Mouse (Mus musculus) ES-Bruce4 (cell line): ENCODE measurements around the gene Ntm. TPM values are rescaled to one million over a fixed set of nuclear protein-coding genes. Genes with fewer than 3 reads are reported as not detected.

Experiments used
- H3K27ac ChIP-seq: 2 replicates; pipeline ENCODE4 v1.5.1; 2012; ENCODE audit warnings: low read length, inconsistent platforms; ENCODE audit not compliant: insufficient read depth
- H3K27me3 ChIP-seq: 2 replicates; pipeline ENCODE4 v1.6.1; 2012; ENCODE audit warnings: mild to moderate bottlenecking, low read length, inconsistent platforms; ENCODE audit not compliant: control insufficient read depth, poor library complexity, insufficient read depth, severe bottlenecking
- H3K36me3 ChIP-seq: 2 replicates; pipeline ENCODE4 v1.6.1; 2012; ENCODE audit warnings: inconsistent platforms, mild to moderate bottlenecking, low read length, moderate library complexity; ENCODE audit not compliant: control insufficient read depth, poor library complexity, insufficient read depth, severe bottlenecking
- H3K4me1 ChIP-seq: one replicate; pipeline ENCODE4 v1.8.1; 2011; ENCODE audit warnings: low read length; ENCODE audit not compliant: control insufficient read depth, insufficient read depth
- H3K4me3 ChIP-seq: 2 replicates; pipeline ENCODE4 v1.5.1; 2011; ENCODE audit warnings: low read depth, mild to moderate bottlenecking, low read length
- H3K9ac ChIP-seq: 2 replicates; pipeline ENCODE4 v1.6.1; 2012; ENCODE audit warnings: low read depth, mild to moderate bottlenecking, inconsistent platforms; ENCODE audit not compliant: poor library complexity, severe bottlenecking
- H3K9me3 ChIP-seq: replicated peaks from 2 replicates; pipeline ENCODE4 v1.6.1; 2012; ENCODE audit warnings: mild to moderate bottlenecking, low read length, inconsistent platforms; ENCODE audit not compliant: control insufficient read depth, poor library complexity, insufficient read depth, severe bottlenecking
- CTCF ChIP-seq: IDR thresholded peaks from one replicate; pipeline ENCODE4 v1.8.1; 2011; ENCODE audit warnings: low read depth, low read length
- EP300 ChIP-seq: IDR thresholded peaks from 2 replicates; pipeline ENCODE4 v1.6.1; 2011; ENCODE audit warnings: low read depth, low read length; ENCODE audit not compliant: insufficient read depth
- POLR2A ChIP-seq: IDR thresholded peaks from one replicate; pipeline ENCODE4 v1.8.1; 2011; ENCODE audit warnings: low read length; ENCODE audit not compliant: insufficient read depth
- polyA plus RNA-seq: library from polyadenylated mRNA; stranded (reverse); fragments of >200 nt; gene quantifications from 2 replicates; pipeline ENCODE4 v1.2.4, GENCODE M21; 2011; ENCODE audit warnings: low read depth; ENCODE audit not compliant: missing spikeins, insufficient read depth, insufficient read length

The Ntm gene
- polyA plus RNA-seq, 1 experiment: 0.82 TPM

DNA sequence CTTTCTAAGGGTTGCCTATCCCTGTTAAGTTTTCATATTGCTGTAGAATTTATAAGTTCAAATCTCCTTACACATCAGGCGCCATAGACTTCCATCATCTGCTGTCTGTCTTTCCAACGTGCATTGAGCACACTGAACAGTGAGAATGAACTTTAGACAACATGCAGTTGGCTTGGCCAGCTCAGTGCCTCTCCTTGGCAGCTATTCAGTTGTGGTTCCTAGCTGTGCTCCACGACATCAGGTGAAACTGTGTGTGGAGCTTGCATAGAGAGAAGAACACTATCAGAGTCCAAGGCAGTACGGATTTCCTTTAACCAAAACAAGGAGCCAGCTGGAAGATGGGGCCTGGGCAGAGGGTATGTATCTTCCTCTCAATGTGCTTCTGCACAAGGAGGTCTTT lies 199.6 kb downstream of the Ntm start:
- H3K9me3 ChIP-seq: no peaks in the 10 kb centered on the region
- H3K27ac ChIP-seq: no peak overlapping the region
- H3K4me3 ChIP-seq: no peak overlapping the region
- no peaks in the 10 kb centered on the region for H3K36me3 ChIP-seq
- no peak for TF ChIP-seq CTCF
- TF ChIP-seq POLR2A: no peak
- TF ChIP-seq EP300: no peak
- H3K4me1 ChIP-seq: no peaks in the 10 kb centered on the region
- H3K9ac ChIP-seq: no peak overlapping the region
- no peaks in the 10 kb centered on the region for H3K27me3 ChIP-seq

- H3K9ac ChIP-seq: no peak overlapping the region
These were observed 200.9 kb downstream of the Ntm start for GRCm38 (mm10) chr9:29761952-29762586.

GRCm38 (mm10) chr9:29761511-29761910 lies 201.4 kb downstream of the Ntm start:
- Histone ChIP-seq H3K9ac (no peak overlapping the region), H3K27ac (no peak overlapping the region), H3K9me3 (no peaks in the 10 kb centered on the region), H3K4me3 (no peak overlapping the region), H3K27me3 (no peaks in the 10 kb centered on the region), H3K36me3 (no peaks in the 10 kb centered on the region), H3K4me1 (no peaks in the 10 kb centered on the region)
- TF ChIP-seq POLR2A (no peak), EP300 (no peak), CTCF (no peak)

More at GRCm38 (mm10) chr9:29761952-29762586, 200.9 kb downstream of the Ntm start:
- TF ChIP-seq CTCF (no peak), POLR2A (no peak), EP300 (no peak)
- Histone ChIP-seq H3K36me3 (no peaks in the 10 kb centered on the region), H3K27ac (no peak overlapping the region), H3K9me3 (no peaks in the 10 kb centered on the region), H3K4me1 (no peaks in the 10 kb centered on the region), H3K27me3 (no peaks in the 10 kb centered on the region), H3K4me3 (no peak overlapping the region)

GRCm38 (mm10) chr9:29759940-29760339 lies 203.0 kb downstream of the Ntm start:
- H3K27me3 ChIP-seq: no peaks in the 10 kb centered on the region

DNA sequence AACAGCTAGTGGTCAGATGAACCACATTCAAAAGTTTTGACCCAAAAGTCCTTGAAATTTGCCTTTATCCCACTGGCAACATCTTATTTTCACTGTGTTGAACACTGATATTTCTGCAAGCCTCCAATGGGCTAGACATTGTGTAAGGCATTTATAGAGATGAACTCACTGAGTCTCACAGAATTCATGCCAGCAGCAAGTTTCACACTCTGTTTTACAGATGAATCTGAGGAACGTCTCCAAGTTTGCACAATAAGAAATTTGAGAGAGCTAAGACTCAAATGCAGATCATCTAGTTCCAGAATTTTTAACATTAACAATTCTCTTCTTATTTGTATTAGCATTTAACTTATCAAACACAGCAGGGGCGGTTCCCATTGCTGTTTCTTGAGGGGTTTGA lies 203.9 kb downstream of the Ntm start:
- no peaks in the 10 kb centered on the region for H3K4me1 ChIP-seq
- H3K27ac ChIP-seq: no peak overlapping the region
- H3K9ac ChIP-seq: no peak overlapping the region
- H3K9me3 ChIP-seq: no peaks in the 10 kb centered on the region
- no peak for TF ChIP-seq POLR2A
- TF ChIP-seq CTCF: no peak
- no peak for TF ChIP-seq EP300
- H3K36me3 ChIP-seq: no peaks in the 10 kb centered on the region
- no peak overlapping the region for H3K4me3 ChIP-seq
- H3K27me3 ChIP-seq: no peaks in the 10 kb centered on the region

More at GRCm38 (mm10) chr9:29759940-29760339, 203.0 kb downstream of the Ntm start:
- Histone ChIP-seq H3K36me3 (no peaks in the 10 kb centered on the region), H3K4me1 (no peaks in the 10 kb centered on the region), H3K4me3 (no peak overlapping the region), H3K9ac (no peak overlapping the region), H3K27ac (no peak overlapping the region), H3K9me3 (no peaks in the 10 kb centered on the region)
- TF ChIP-seq POLR2A (no peak), EP300 (no peak), CTCF (no peak)

- Histone ChIP-seq H3K36me3 (no peaks in the 10 kb centered on the region), H3K27me3 (no peaks in the 10 kb centered on the region), H3K27ac (no peak overlapping the region), H3K4me1 (no peaks in the 10 kb centered on the region), H3K9me3 (no peaks in the 10 kb centered on the region), H3K9ac (no peak overlapping the region), H3K4me3 (no peak overlapping the region)
- TF ChIP-seq POLR2A (no peak), EP300 (no peak), CTCF (no peak)
These were observed 208.6 kb downstream of the Ntm start for GRCm38 (mm10) chr9:29754374-29754773.
